Mouse (Mus musculus) midbrain, embryonic 16.5 days (tissue): Measurements from ENCODE around the gene Dnajb6. TPM values are rescaled to one million over a fixed set of nuclear protein-coding genes. Genes with fewer than 3 reads are reported as not detected.

Experiments
- polyA plus RNA-seq: library from polyadenylated mRNA; unstranded; fragments of >200 nt; fragmentation: Nextera tagmentation; extraction: Ambion mirVana; gene quantifications from 2 replicates; pipeline ENCODE4 v1.2.1, GENCODE M21; 2015

Gene Dnajb6
- polyA plus RNA-seq, 1 experiment from 2014 or later: 359 TPM

Other genes with a start within 250 kb of the Dnajb6 start
- 31.4 and 37.2 TPM in 2 replicates for gene Ube3c, start 166.4 kb upstream of the Dnajb6 start, polyA plus RNA-seq
- not detected in 2 replicates for gene Gm5129, start 248 bp downstream of the Dnajb6 start, polyA plus RNA-seq